Mouse (Mus musculus): ENCODE measurements around the gene Pi4kb.

GRCm38 (mm10) chr3:95027057-95027645 lies 52.6 kb downstream of the Pi4kb start:
- TF ChIP-seq CTCF (IDR thresholded peaks at IDR 0.05; ENCODE audit: low read depth) (no peak), EP300 (optimal IDR thresholded peaks at IDR 0.05) (no peak)
